Mouse (Mus musculus): ENCODE data around the gene Myrfl. TPM values are rescaled to one million over a fixed set of nuclear protein-coding genes. Genes with fewer than 3 reads are reported as not detected.

The Myrfl gene
- 0.09 TPM in 1 of 2 replicates, not detected in the other for polyA plus RNA-seq (2015; fragmentation: Nextera tagmentation; extraction: Ambion mirVana)

DNA sequence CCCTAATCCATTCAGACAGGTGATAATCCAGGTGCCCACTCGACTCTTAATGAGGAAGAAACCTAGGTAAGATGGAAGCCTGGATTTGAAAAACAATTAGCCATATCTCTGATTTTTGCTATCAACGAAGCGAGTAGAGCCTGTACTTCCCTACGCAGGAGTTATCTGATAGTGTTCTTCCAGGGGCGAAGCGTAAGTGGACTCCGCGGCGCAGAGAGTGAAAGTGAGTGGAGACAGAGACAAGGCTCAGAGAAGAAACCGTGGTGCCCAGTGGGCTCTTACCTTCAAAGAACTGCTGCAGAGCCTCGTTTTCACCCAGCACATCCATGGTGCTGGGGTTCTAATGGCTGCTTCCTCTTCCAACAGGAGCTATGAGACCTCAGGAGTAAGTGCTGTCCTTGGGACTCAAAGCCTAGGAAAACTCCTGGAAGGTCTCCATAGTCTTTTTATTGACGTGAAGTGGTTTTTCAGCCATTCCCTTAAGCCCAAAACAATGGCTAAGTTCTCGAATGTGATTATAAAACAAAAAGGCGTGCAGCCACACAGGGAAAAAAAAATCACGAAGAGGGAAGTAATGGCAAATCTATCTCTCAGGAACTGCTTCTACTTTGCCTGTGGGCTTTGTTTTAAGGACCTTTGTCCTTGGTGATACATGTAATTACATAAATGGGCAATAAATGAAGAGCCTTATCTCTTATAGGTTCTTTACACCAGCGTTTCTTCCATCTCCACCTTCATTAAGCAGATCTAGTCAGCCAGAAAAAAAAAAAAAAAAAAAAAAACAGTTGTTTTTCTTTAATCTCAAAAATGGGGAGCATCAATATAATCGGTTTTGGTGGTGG lies at the start of gene Myrfl:
Gene Myrfl, minus strand, starts transcription at position 584 of the 842 bp plus-strand sequence.
- no peak within 1 kb of the TSS for H3K9ac ChIP-seq
- ATAC-seq (ENCODE audit: borderline replicate concordance, extremely low read depth, low FRiP score, low TSS enrichment), result no peak
- 78% methylated on average over 17 of the region's 17 CpGs for WGBS
- H3K27me3 ChIP-seq, result no peaks in the 10 kb centered on the region
- no peaks in the 10 kb centered on the region for H3K9me3 ChIP-seq
- H3K4me2 ChIP-seq, result no peak within 1 kb of the TSS
- no peak within 1 kb of the TSS for H3K27ac ChIP-seq
- H3K4me3 ChIP-seq, result no peak within 1 kb of the TSS
- H3K36me3 ChIP-seq, result no peaks in the 10 kb centered on the region
- no peaks in the 10 kb centered on the region for H3K4me1 ChIP-seq

DNA sequence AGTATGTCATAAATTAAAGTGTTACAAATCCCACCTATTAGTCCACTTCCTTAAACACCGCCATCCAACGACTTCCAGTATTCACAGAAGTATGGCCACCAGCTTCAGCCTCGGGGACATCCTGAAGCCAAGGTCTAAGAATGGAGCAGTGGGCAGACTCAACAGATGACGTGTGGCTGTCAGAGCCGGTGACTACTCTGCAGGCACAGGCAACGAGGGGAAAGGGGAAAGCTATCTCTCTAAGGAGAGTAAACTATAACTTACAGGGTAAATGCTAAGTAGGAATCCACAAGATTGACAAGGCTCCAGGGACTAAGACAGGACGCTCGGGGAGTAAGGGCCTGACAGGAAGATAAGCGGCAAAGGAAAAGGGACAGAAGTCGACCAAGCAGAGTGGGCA lies 48.2 kb upstream of the Myrfl start:
- Histone ChIP-seq H3K4me1 (peaks cover 6% of the 10 kb centered on the region; the same call in 1 of the 2 replicates), H3K9ac (no peak overlapping the region), H3K27me3 (no peaks in the 10 kb centered on the region), H3K9me3 (no peaks in the 10 kb centered on the region), H3K36me3 (peaks cover 8% of the 10 kb centered on the region; the same call in 1 of the 2 replicates), H3K27ac (no peak overlapping the region), H3K4me3 (no peak overlapping the region), H3K4me2 (no peak overlapping the region)
- WGBS, result 55% methylated on average over 10 of the region's 10 CpGs
- ATAC-seq (ENCODE audit: borderline replicate concordance, extremely low read depth, low FRiP score, low TSS enrichment), result no peak

DNA sequence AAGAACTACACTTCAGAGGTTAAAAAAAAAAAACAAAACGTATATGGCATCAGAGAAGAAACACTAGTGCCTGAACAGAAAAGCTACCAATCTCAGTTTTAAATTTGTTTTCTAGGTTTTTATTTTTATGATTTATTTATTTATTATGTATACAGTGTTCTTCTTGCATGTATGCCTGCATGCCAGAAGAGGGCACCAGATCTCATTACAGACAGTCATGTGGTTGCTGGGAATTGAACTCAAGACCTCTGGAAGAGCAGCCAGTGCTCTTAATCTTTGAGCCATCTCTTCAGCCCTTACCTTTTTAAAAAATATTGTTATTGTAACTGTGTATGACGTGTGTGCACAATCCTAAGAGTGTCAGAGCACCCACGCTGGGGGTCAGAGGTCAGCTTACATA lies 47.4 kb upstream of the Myrfl start:
- Histone ChIP-seq H3K4me1 (peaks cover 4% of the 10 kb centered on the region; the same call in 1 of the 2 replicates), H3K27me3 (no peaks in the 10 kb centered on the region), H3K27ac (no peak overlapping the region), H3K9me3 (no peaks in the 10 kb centered on the region), H3K9ac (no peak overlapping the region), H3K4me2 (no peak overlapping the region), H3K4me3 (no peak overlapping the region), H3K36me3 (peaks cover 9% of the 10 kb centered on the region; the same call in 1 of the 2 replicates)
- 83% methylated on average over 3 of the region's 3 CpGs for WGBS
- ATAC-seq (ENCODE audit: borderline replicate concordance, extremely low read depth, low FRiP score, low TSS enrichment), result no peak

DNA sequence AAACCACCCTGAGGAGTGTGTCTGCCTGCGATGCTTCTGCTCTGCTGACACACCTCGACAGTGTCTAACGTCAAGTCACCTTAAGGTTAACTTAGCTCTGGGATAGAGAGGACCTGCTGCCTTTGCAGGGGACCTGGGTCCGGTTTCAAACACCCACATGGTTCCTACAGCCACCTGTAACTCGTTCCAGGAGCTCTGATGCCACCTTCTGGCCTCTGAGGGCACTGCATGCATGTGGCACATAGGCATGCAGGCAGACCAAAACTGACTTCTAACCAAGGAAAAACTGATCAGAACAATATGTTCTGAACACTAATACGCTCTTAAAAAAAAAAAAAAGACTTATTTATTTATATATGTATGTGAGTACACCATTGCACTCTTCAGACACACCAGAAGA lies 46.3 kb upstream of the Myrfl start:
- H3K36me3 ChIP-seq, result peaks cover 20% of the 10 kb centered on the region
- H3K4me1 ChIP-seq, result no peaks in the 10 kb centered on the region
- no peak overlapping the region for H3K4me3 ChIP-seq
- 90% methylated on average over 6 of the region's 6 CpGs for WGBS
- H3K27ac ChIP-seq, result no peak overlapping the region
- H3K9ac ChIP-seq, result no peak overlapping the region
- no peaks in the 10 kb centered on the region for H3K9me3 ChIP-seq
- no peaks in the 10 kb centered on the region for H3K27me3 ChIP-seq
- no peak overlapping the region for H3K4me2 ChIP-seq
- ATAC-seq (ENCODE audit: borderline replicate concordance, extremely low read depth, low FRiP score, low TSS enrichment), result no peak

DNA sequence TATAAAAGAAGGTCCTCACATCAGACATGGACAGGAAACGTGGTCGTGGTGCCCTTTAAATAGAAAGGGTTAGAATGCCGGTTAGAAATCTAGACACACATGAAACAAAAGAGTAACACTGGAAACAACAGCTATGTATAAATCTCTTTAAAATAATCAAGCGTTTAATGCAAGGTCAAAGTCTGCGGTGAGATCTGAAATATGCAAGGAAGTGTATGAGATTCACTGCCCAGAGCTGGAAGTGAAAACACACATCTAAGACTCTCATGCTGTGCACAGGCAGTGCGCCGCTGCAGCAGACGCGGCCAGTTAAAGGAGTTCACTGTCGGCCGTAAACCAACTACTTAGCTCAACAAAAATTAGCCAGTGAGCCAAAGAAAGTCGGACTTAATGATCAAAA lies 38.3 kb upstream of the Myrfl start:
- WGBS, result 79% methylated on average over 12 of the region's 12 CpGs
- no peaks in the 10 kb centered on the region for H3K9me3 ChIP-seq
- no peak overlapping the region for H3K9ac ChIP-seq
- H3K4me3 ChIP-seq, result no peak overlapping the region
- no peak for ATAC-seq (ENCODE audit: borderline replicate concordance, extremely low read depth, low FRiP score, low TSS enrichment)
- no peak overlapping the region for H3K27ac ChIP-seq
- H3K27me3 ChIP-seq, result no peaks in the 10 kb centered on the region
- H3K4me1 ChIP-seq, result no peaks in the 10 kb centered on the region
- H3K4me2 ChIP-seq, result no peak overlapping the region
- H3K36me3 ChIP-seq, result peaks cover 29% of the 10 kb centered on the region

DNA sequence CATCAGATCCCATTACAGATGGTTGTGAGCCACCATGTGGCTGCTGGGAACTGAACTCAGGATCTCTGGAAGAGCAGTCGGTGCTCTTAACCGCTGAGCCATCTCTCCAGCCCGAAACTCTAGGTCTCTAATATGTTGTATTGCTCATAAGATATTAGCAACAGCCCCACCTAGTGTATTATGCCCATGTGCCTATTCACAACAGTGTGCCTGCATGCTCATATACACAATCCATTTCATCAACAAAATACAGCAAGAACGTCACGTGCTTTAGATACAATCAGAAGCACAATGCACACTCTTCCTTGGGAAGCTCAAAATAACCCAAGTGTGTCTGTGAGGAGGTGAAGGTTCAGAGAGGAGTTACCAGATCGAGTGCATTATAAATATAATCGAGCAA lies 37.1 kb upstream of the Myrfl start:
- WGBS, result 92% methylated on average over 7 of the region's 7 CpGs
- Histone ChIP-seq H3K9ac (no peak overlapping the region), H3K27ac (no peak overlapping the region), H3K4me2 (no peak overlapping the region), H3K4me3 (no peak overlapping the region), H3K36me3 (peaks cover 25% of the 10 kb centered on the region), H3K4me1 (no peaks in the 10 kb centered on the region), H3K9me3 (no peaks in the 10 kb centered on the region), H3K27me3 (no peaks in the 10 kb centered on the region)
- ATAC-seq (ENCODE audit: borderline replicate concordance, extremely low read depth, low FRiP score, low TSS enrichment), result no peak

DNA sequence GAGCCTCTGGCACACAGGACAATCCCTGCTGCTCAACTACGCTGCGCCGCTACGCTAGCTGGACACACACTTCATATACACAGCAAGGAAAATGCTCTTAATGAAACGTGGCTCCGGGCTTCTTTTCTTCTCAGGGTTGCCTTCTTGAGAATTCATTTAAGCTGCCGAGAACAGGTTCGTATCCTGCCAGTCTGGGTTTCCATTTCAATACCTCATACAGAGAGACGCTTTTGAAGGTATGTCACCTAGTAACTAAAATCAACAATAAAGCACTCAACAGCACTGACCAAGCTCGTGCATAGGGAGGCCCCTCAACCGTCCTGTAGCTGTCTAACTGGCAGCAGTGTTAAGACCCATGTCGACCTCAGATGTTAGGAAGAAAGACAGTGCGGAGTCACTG lies 35.7 kb upstream of the Myrfl start:
- H3K4me1 ChIP-seq, result no peaks in the 10 kb centered on the region
- 75% methylated on average over 13 of the region's 13 CpGs for WGBS

DNA sequence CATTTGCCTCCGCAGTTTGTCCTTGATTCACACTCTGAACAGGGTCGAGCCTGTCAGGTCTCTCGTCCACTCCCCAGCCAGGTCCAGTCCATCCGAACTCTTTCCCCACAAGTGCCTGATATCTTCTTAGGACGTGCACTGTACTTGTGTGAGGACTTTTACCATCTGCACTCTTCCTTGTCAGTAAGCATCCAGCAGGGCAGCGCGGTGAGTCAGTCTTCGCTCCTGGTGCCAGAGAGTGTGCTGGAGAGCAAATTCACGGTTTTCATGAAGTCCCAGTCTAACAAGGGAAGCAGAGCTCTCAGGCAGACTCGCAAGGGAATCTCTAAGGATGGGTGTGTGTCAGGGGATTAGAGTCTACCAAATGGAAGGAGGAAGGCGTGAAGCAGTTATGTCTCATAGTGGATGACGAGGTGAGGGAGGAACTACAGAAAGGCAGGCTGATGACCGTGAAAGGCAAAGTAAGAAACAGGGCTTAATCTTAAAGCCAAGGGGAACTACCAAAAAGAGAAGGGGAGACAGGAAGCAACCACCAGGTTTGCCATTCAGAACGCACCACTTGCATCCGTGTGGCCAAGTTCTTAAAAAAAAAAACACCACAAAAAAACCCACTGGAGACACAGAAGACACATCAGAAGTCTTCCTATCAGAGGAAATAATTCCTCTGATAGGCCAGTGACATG lies 34.9 kb upstream of the Myrfl start:
- Histone ChIP-seq H3K9ac (no peak overlapping the region), H3K27me3 (no peaks in the 10 kb centered on the region), H3K4me3 (no peak overlapping the region), H3K27ac (no peak overlapping the region), H3K9me3 (no peaks in the 10 kb centered on the region), H3K4me1 (no peaks in the 10 kb centered on the region), H3K36me3 (peaks cover 8% of the 10 kb centered on the region; the same call in 1 of the 2 replicates), H3K4me2 (no peak overlapping the region)
- WGBS, result 82% methylated on average over 15 of the region's 15 CpGs
- ATAC-seq (ENCODE audit: borderline replicate concordance, extremely low read depth, low FRiP score, low TSS enrichment), result no peak

More for the DNA sequence above, 35.7 kb upstream of the Myrfl start:
- H3K36me3 ChIP-seq, result peaks cover 12% of the 10 kb centered on the region; the same call in 1 of the 2 replicates
- H3K9me3 ChIP-seq, result no peaks in the 10 kb centered on the region
- H3K27ac ChIP-seq, result no peak overlapping the region
- no peak overlapping the region for H3K4me2 ChIP-seq
- no peak overlapping the region for H3K9ac ChIP-seq
- no peak for ATAC-seq (ENCODE audit: borderline replicate concordance, extremely low read depth, low FRiP score, low TSS enrichment)
- H3K4me3 ChIP-seq, result no peak overlapping the region
- H3K27me3 ChIP-seq, result no peaks in the 10 kb centered on the region

DNA sequence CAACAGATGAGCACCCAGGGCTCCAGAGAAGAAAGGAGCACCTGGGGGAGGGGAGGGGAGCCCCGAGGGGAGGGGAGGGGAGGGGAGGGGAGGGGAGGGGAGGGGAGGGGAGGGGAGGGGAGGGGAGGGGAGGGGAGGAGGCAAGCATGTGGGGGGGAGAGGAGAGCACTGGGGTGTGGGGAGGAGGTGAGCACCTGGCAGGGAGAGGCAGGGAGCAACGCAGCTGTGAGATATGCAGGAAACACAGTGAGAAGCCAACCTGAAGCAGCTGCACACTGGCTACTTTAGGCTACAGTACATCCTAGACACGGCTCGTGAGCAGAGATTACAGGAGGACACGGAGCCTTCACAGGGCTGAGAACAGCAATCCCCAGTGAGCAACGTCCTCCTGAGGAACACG lies 34.2 kb upstream of the Myrfl start:
- 0 out of 2 replicates have a peak, but pooled peaks cover 7% of the 10 kb centered on the region for H3K36me3 ChIP-seq
- H3K27me3 ChIP-seq, result no peaks in the 10 kb centered on the region
- H3K9ac ChIP-seq, result no peak overlapping the region
- no peak overlapping the region for H3K27ac ChIP-seq
- whole genome bisulfite sequencing, result 60% methylated on average over 6 of the region's 7 CpGs
- H3K4me3 ChIP-seq, result no peak overlapping the region
- no peaks in the 10 kb centered on the region for H3K4me1 ChIP-seq
- no peak for ATAC-seq (ENCODE audit: borderline replicate concordance, extremely low read depth, low FRiP score, low TSS enrichment)
- no peaks in the 10 kb centered on the region for H3K9me3 ChIP-seq
- no peak overlapping the region for H3K4me2 ChIP-seq

DNA sequence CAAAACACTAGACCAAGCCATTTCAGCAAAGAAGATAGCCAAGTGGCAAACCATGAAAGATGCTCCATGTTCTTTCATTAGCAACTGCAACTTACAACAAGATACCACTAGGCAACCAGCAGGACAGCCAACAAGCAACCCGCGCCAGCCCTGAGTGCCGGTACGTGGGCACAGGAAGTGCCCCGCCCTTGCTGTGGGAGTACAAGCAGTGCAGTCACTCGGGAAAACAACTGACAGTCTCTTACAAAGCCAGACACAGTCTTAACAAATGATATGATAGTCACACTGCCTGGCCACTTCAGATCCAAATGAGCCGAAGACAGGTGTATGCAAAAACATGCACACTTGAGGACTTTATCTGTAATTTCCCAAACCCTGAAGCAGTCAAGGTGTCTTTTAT lies 33.8 kb upstream of the Myrfl start:
- Histone ChIP-seq H3K4me2 (no peak overlapping the region), H3K9ac (no peak overlapping the region), H3K27me3 (no peaks in the 10 kb centered on the region), H3K4me3 (no peak overlapping the region), H3K27ac (no peak overlapping the region), H3K9me3 (no peaks in the 10 kb centered on the region), H3K36me3 (0 out of 2 replicates have a peak, but pooled peaks cover 7% of the 10 kb centered on the region), H3K4me1 (no peaks in the 10 kb centered on the region)
- 71% methylated on average over 7 of the region's 7 CpGs for WGBS
- ATAC-seq (ENCODE audit: borderline replicate concordance, extremely low read depth, low FRiP score, low TSS enrichment), result no peak

DNA sequence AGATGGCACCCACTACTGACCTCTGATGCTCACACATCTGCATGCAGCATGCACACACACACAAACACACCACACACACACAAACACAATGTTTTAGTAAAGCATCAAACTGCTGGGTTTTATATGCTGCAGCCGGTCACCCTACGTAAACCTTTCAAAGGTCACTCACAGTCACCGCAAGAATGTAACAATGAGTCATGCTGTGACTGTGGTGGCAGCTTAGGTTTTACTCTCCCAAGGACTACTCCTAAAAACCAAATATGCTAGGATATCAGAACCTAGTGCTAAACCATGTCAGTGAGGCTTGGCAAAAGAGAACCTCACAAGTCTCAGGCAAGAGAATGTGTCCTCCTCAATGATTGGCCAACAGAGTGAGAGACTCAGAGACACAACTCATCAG lies 32.1 kb upstream of the Myrfl start:
- Histone ChIP-seq H3K36me3 (peaks cover 13% of the 10 kb centered on the region; the same call in 1 of the 2 replicates), H3K9ac (no peak overlapping the region), H3K4me2 (no peak overlapping the region), H3K4me1 (no peaks in the 10 kb centered on the region), H3K27me3 (no peaks in the 10 kb centered on the region), H3K27ac (no peak overlapping the region), H3K9me3 (no peaks in the 10 kb centered on the region), H3K4me3 (no peak overlapping the region)
- no peak for ATAC-seq (ENCODE audit: borderline replicate concordance, extremely low read depth, low FRiP score, low TSS enrichment)
- 84% methylated on average over 3 of the region's 3 CpGs for WGBS
